Mouse (Mus musculus): ENCODE measurements around the gene Ccrl2. TPM values are rescaled to one million over a fixed set of nuclear protein-coding genes. Genes with fewer than 3 reads are reported as not detected.

The Ccrl2 gene
- polyA plus RNA-seq, 1 experiment from 2014 or later, result 1.1 TPM

GRCm38 (mm10) chr9:111072971-111073370, 15.7 kb upstream of the Ccrl2 start:
- H3K27me3 ChIP-seq (ENCODE audit: control insufficient read depth, insufficient read depth, low read length), result no peaks in the 10 kb centered on the region
- 74% methylated on average over 4 of the region's 4 CpGs for whole genome bisulfite sequencing
- no peak overlapping the region for H3K4me3 ChIP-seq (ENCODE audit: low read depth, low read length)
- H3K9me3 ChIP-seq (ENCODE audit: control insufficient read depth, low read length), result 0 out of 2 replicates have a peak, but pooled peaks cover 3% of the 10 kb centered on the region
- no peak for ATAC-seq (ENCODE audit: low read depth)
- no peak overlapping the region for H3K27ac ChIP-seq (ENCODE audit: low read depth, low read length)
- H3K4me2 ChIP-seq (ENCODE audit: low read depth, low read length), result no peak overlapping the region
- H3K4me1 ChIP-seq (ENCODE audit: control insufficient read depth, insufficient read depth, low read length), result no peaks in the 10 kb centered on the region
- no peaks in the 10 kb centered on the region for H3K36me3 ChIP-seq (ENCODE audit: control insufficient read depth, insufficient read depth, low read length)
- H3K9ac ChIP-seq (replicated peaks; ENCODE audit: low read depth, low read length), result no peak overlapping the region

GRCm38 (mm10) chr9:111072175-111072574, 14.9 kb upstream of the Ccrl2 start:
- no peak overlapping the region for H3K4me3 ChIP-seq (ENCODE audit: low read depth, low read length)
- 64% methylated on average over 7 of the region's 7 CpGs for WGBS
- H3K27ac ChIP-seq (ENCODE audit: low read depth, low read length), result no peak overlapping the region
- H3K9ac ChIP-seq (replicated peaks; ENCODE audit: low read depth, low read length), result no peak overlapping the region
- H3K27me3 ChIP-seq (ENCODE audit: control insufficient read depth, insufficient read depth, low read length), result no peaks in the 10 kb centered on the region
- no peak overlapping the region for H3K4me2 ChIP-seq (ENCODE audit: low read depth, low read length)
- ATAC-seq (ENCODE audit: low read depth), result no peak
- H3K4me1 ChIP-seq (ENCODE audit: control insufficient read depth, insufficient read depth, low read length), result no peaks in the 10 kb centered on the region
- H3K36me3 ChIP-seq (ENCODE audit: control insufficient read depth, insufficient read depth, low read length), result no peaks in the 10 kb centered on the region
- 0 out of 2 replicates have a peak, but pooled peaks cover 3% of the 10 kb centered on the region for H3K9me3 ChIP-seq (ENCODE audit: control insufficient read depth, low read length)

- WGBS, result 42% methylated on average over 4 of the region's 4 CpGs
- no peak for ATAC-seq (ENCODE audit: low read depth)
- Histone ChIP-seq H3K4me1 (ENCODE audit: control insufficient read depth, insufficient read depth, low read length) (no peaks in the 10 kb centered on the region), H3K9ac (replicated peaks; ENCODE audit: low read depth, low read length) (no peak overlapping the region), H3K4me2 (ENCODE audit: low read depth, low read length) (no peak overlapping the region), H3K27ac (ENCODE audit: low read depth, low read length) (no peak overlapping the region), H3K36me3 (ENCODE audit: control insufficient read depth, insufficient read depth, low read length) (no peaks in the 10 kb centered on the region), H3K9me3 (ENCODE audit: control insufficient read depth, low read length) (0 out of 2 replicates have a peak, but pooled peaks cover 3% of the 10 kb centered on the region), H3K4me3 (ENCODE audit: low read depth, low read length) (no peak overlapping the region), H3K27me3 (ENCODE audit: control insufficient read depth, insufficient read depth, low read length) (no peaks in the 10 kb centered on the region)
Measured at GRCm38 (mm10) chr9:111070546-111070961, 13.2 kb upstream of the Ccrl2 start.

GRCm38 (mm10) chr9:111067052-111067451, 9.7 kb upstream of the Ccrl2 start:
- no peak overlapping the region for H3K27ac ChIP-seq (ENCODE audit: low read depth, low read length)
- H3K4me3 ChIP-seq (ENCODE audit: low read depth, low read length), result no peak overlapping the region
- no peak for ATAC-seq (ENCODE audit: low read depth)
- no peaks in the 10 kb centered on the region for H3K36me3 ChIP-seq (ENCODE audit: control insufficient read depth, insufficient read depth, low read length)
- H3K4me1 ChIP-seq (ENCODE audit: control insufficient read depth, insufficient read depth, low read length), result no peaks in the 10 kb centered on the region
- no peak overlapping the region for H3K9ac ChIP-seq (replicated peaks; ENCODE audit: low read depth, low read length)
- no peaks in the 10 kb centered on the region for H3K9me3 ChIP-seq (ENCODE audit: control insufficient read depth, low read length)
- H3K27me3 ChIP-seq (ENCODE audit: control insufficient read depth, insufficient read depth, low read length), result no peaks in the 10 kb centered on the region
- H3K4me2 ChIP-seq (ENCODE audit: low read depth, low read length), result no peak overlapping the region
- 90% methylated on average over 4 of the region's 4 CpGs for WGBS

- H3K4me3 ChIP-seq (ENCODE audit: low read depth, low read length), result no peak overlapping the region
- no peak overlapping the region for H3K4me2 ChIP-seq (ENCODE audit: low read depth, low read length)
- H3K4me1 ChIP-seq (ENCODE audit: control insufficient read depth, insufficient read depth, low read length), result no peaks in the 10 kb centered on the region
- H3K27me3 ChIP-seq (ENCODE audit: control insufficient read depth, insufficient read depth, low read length), result no peaks in the 10 kb centered on the region
- ATAC-seq (ENCODE audit: low read depth), result no peak
- WGBS, result 81% methylated on average over 5 of the region's 5 CpGs
- H3K9me3 ChIP-seq (ENCODE audit: control insufficient read depth, low read length), result no peaks in the 10 kb centered on the region
- no peak overlapping the region for H3K27ac ChIP-seq (ENCODE audit: low read depth, low read length)
- no peaks in the 10 kb centered on the region for H3K36me3 ChIP-seq (ENCODE audit: control insufficient read depth, insufficient read depth, low read length)
- H3K9ac ChIP-seq (replicated peaks; ENCODE audit: low read depth, low read length), result no peak overlapping the region
Measured at GRCm38 (mm10) chr9:111062840-111063239, 5.5 kb upstream of the Ccrl2 start.

- ATAC-seq (ENCODE audit: low read depth), result no peak
- 80% methylated on average over 10 of the region's 10 CpGs for WGBS
- H3K4me3 ChIP-seq (ENCODE audit: low read depth, low read length), result no peak overlapping the region
- H3K36me3 ChIP-seq (ENCODE audit: control insufficient read depth, insufficient read depth, low read length), result no peaks in the 10 kb centered on the region
- H3K9ac ChIP-seq (replicated peaks; ENCODE audit: low read depth, low read length), result no peak overlapping the region
- no peak overlapping the region for H3K27ac ChIP-seq (ENCODE audit: low read depth, low read length)
- H3K4me1 ChIP-seq (ENCODE audit: control insufficient read depth, insufficient read depth, low read length), result no peaks in the 10 kb centered on the region
- no peaks in the 10 kb centered on the region for H3K27me3 ChIP-seq (ENCODE audit: control insufficient read depth, insufficient read depth, low read length)
- no peaks in the 10 kb centered on the region for H3K9me3 ChIP-seq (ENCODE audit: control insufficient read depth, low read length)
- H3K4me2 ChIP-seq (ENCODE audit: low read depth, low read length), result no peak overlapping the region
Measured at GRCm38 (mm10) chr9:111058943-111059556, 1.7 kb upstream of the Ccrl2 start.

- H3K9me3 ChIP-seq (ENCODE audit: control insufficient read depth, low read length), result no peaks in the 10 kb centered on the region
- no peaks in the 10 kb centered on the region for H3K36me3 ChIP-seq (ENCODE audit: control insufficient read depth, insufficient read depth, low read length)
- ATAC-seq (ENCODE audit: low read depth), result no peak
- WGBS, result 77% methylated on average over 14 of the region's 14 CpGs
- H3K4me2 ChIP-seq (ENCODE audit: low read depth, low read length), result peak overlapping the region; percentile 26; the same call in 1 of the 2 replicates
- H3K27ac ChIP-seq (ENCODE audit: low read depth, low read length), result no peak overlapping the region
- no peak overlapping the region for H3K4me3 ChIP-seq (ENCODE audit: low read depth, low read length)
- H3K9ac ChIP-seq (replicated peaks; ENCODE audit: low read depth, low read length), result no peak overlapping the region
- no peaks in the 10 kb centered on the region for H3K4me1 ChIP-seq (ENCODE audit: control insufficient read depth, insufficient read depth, low read length)
- H3K27me3 ChIP-seq (ENCODE audit: control insufficient read depth, insufficient read depth, low read length), result no peaks in the 10 kb centered on the region
Measured at GRCm38 (mm10) chr9:111057544-111058370, 438 bp upstream of the Ccrl2 start.

- no peak overlapping the region for H3K27ac ChIP-seq (ENCODE audit: low read depth, low read length)
- peak overlapping the region; percentile 10; the same call in 1 of the 2 replicates for H3K4me3 ChIP-seq (ENCODE audit: low read depth, low read length)
- no peaks in the 10 kb centered on the region for H3K36me3 ChIP-seq (ENCODE audit: control insufficient read depth, insufficient read depth, low read length)
- peak overlapping the region; percentile 26; the same call in 1 of the 2 replicates for H3K4me2 ChIP-seq (ENCODE audit: low read depth, low read length)
- no peaks in the 10 kb centered on the region for H3K4me1 ChIP-seq (ENCODE audit: control insufficient read depth, insufficient read depth, low read length)
- no peaks in the 10 kb centered on the region for H3K27me3 ChIP-seq (ENCODE audit: control insufficient read depth, insufficient read depth, low read length)
- no peak for ATAC-seq (ENCODE audit: low read depth)
- WGBS, result 48% methylated on average over 11 of the region's 11 CpGs
- no peak overlapping the region for H3K9ac ChIP-seq (replicated peaks; ENCODE audit: low read depth, low read length)
- H3K9me3 ChIP-seq (ENCODE audit: control insufficient read depth, low read length), result no peaks in the 10 kb centered on the region
Measured at GRCm38 (mm10) chr9:111056519-111056797, 861 bp downstream of the Ccrl2 start.

GRCm38 (mm10) chr9:111055800-111056518, 1.4 kb downstream of the Ccrl2 start:
- peak overlapping the region; percentile 10; the same call in 1 of the 2 replicates for H3K4me3 ChIP-seq (ENCODE audit: low read depth, low read length)
- ATAC-seq (ENCODE audit: low read depth), result no peak
- WGBS, result 85% methylated on average over 29 of the region's 29 CpGs
- H3K4me1 ChIP-seq (ENCODE audit: control insufficient read depth, insufficient read depth, low read length), result no peaks in the 10 kb centered on the region
- no peaks in the 10 kb centered on the region for H3K9me3 ChIP-seq (ENCODE audit: control insufficient read depth, low read length)
- H3K27ac ChIP-seq (ENCODE audit: low read depth, low read length), result no peak overlapping the region
- no peak overlapping the region for H3K9ac ChIP-seq (replicated peaks; ENCODE audit: low read depth, low read length)
- H3K36me3 ChIP-seq (ENCODE audit: control insufficient read depth, insufficient read depth, low read length), result no peaks in the 10 kb centered on the region
- H3K27me3 ChIP-seq (ENCODE audit: control insufficient read depth, insufficient read depth, low read length), result no peaks in the 10 kb centered on the region
- peak overlapping the region; percentile 26; the same call in 1 of the 2 replicates for H3K4me2 ChIP-seq (ENCODE audit: low read depth, low read length)

All from neural tube, embryonic 14.5 days (tissue).